ENCODE assay signal across 8 mouse cellular contexts in the genomic region with DNA sequence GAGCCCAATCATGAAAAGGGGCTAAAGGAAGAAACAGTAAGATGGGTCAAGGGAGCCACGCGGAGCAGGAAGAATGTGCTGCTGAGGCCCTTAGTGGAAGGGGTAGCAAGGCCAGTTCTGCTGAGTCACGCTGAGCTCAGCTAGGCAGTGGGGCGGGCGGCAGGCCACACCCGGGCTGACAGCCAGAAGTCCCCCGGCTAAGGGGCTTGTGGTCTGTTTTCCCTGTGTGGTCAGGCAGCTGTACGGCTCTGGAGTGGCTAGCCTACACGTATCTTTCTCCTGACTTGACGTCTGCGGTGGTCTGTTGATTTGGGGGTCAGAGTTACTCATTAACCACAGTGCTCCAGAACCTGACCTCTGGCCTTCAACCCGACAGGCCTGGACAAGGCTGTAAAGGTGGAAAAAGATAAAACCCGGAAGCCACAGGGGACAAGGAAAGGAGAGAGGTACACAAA. TPM values are rescaled to one million over a fixed set of nuclear protein-coding genes. Genes with fewer than 3 reads are reported as not detected.
DNase-seq lines count a peak whose midpoint lies in the region; ATAC-seq lines count a peak whose summit lies in the region.

No protein-coding gene starts in this region.

- DNase-seq in adrenal gland, adult (ENCODE audit: inconsistent age in 2 of 2, low spot score in 1 of 2) = peak; percentile 89 to 95
- DNase-seq in adrenal gland, postnatal 4 days (ENCODE audit: low spot score in 2 of 2) = no peak
- DNase-seq in adrenal gland, adult 18-20 months (ENCODE audit: low spot score in 2 of 2) = peak; percentile 71 to 74
- peak; percentile 83 for DNase-seq in kidney, postnatal 14 days
- DNase-seq in spleen, postnatal 4 days (ENCODE audit: low spot score in 2 of 2) = peak; percentile 86 to 91

- 21% methylated on average over 13 of the region's 13 CpGs for WGBS in embryonic facial prominence, embryonic 15.5 days
- WGBS in heart, embryonic 15.5 days = 9% methylated on average over 13 of the region's 13 CpGs
- WGBS in macrophage (ENCODE audit: missing documents) = 0% methylated on average over 13 of the region's 13 CpGs

- no peaks in the 10 kb centered on the region for H3K27me3 ChIP-seq in embryonic facial prominence, embryonic 15.5 days
- no peaks in the 10 kb centered on the region for H3K27me3 ChIP-seq in heart, embryonic 15.5 days

- H3K4me3 ChIP-seq in embryonic facial prominence, embryonic 15.5 days (replicated peaks) = peak overlapping the region; percentile 77
- H3K4me3 ChIP-seq in heart, embryonic 15.5 days = peak overlapping the region; percentile 72; the same call in 1 of the 2 replicates
- H3K4me3 ChIP-seq in macrophage (ENCODE audit: inconsistent target) = peak overlapping the region; percentile 33; the same call in 1 of the 2 replicates

- H3K4me2 ChIP-seq in embryonic facial prominence, embryonic 15.5 days (replicated peaks) = 0 out of 2 replicates have a peak overlapping the region, but pooled peaks have one; percentile 54
- H3K4me2 ChIP-seq in heart, embryonic 15.5 days = peak overlapping the region; percentile 76

- peaks cover 53% of the 10 kb centered on the region for H3K4me1 ChIP-seq in embryonic facial prominence, embryonic 15.5 days
- peaks cover 52% of the 10 kb centered on the region for H3K4me1 ChIP-seq in heart, embryonic 15.5 days (replicated peaks)

- peaks cover 44% of the 10 kb centered on the region for H3K36me3 ChIP-seq in embryonic facial prominence, embryonic 15.5 days
- peaks cover 45% of the 10 kb centered on the region for H3K36me3 ChIP-seq in heart, embryonic 15.5 days
- peaks cover 33% of the 10 kb centered on the region; the same call in 1 of the 2 replicates for H3K36me3 ChIP-seq in macrophage (ENCODE audit: inconsistent target)

- H3K9me3 ChIP-seq in embryonic facial prominence, embryonic 15.5 days (replicated peaks) = no peaks in the 10 kb centered on the region
- no peaks in the 10 kb centered on the region for H3K9me3 ChIP-seq in heart, embryonic 15.5 days (replicated peaks)

- H3K9ac ChIP-seq in embryonic facial prominence, embryonic 15.5 days = no peak overlapping the region
- no peak overlapping the region for H3K9ac ChIP-seq in heart, embryonic 15.5 days

- peaks cover 78% of the 10 kb centered on the region for H3K79me2 ChIP-seq in macrophage (ENCODE audit: inconsistent target)

- 0 out of 2 replicates have a peak, but pooled peaks have one; percentile 9 for ATAC-seq in embryonic facial prominence, embryonic 15.5 days (ENCODE audit: insufficient number of reproducible peaks, low FRiP score, low TSS enrichment, low read depth)
- no peak; the same call in 1 of the 2 replicates for ATAC-seq in heart, embryonic 15.5 days (replicated peaks; ENCODE audit: insufficient number of reproducible peaks, insufficient read depth, low FRiP score, low read depth)

- H3K27ac ChIP-seq in embryonic facial prominence, embryonic 15.5 days (replicated peaks) = peak overlapping the region; percentile 91
- H3K27ac ChIP-seq in heart, embryonic 15.5 days = peak overlapping the region; percentile 79
- H3K27ac ChIP-seq in macrophage = peak overlapping the region; percentile 100

RNA-seq across cellular contexts. Expression of gene Ftl1, which starts 1.2 kb away (rescaled TPM):
- 100 to 1,000 TPM; 684 to 753 TPM for total RNA-seq in adrenal gland, postnatal 4 days (2021)
- 1,000 to 10,000 TPM; 1,437 to 1,911 TPM for total RNA-seq in adrenal gland, adult 18-20 months (2021)
- polyA plus RNA-seq in embryonic facial prominence, embryonic 15.5 days (2015; fragmentation: Nextera tagmentation; extraction: Ambion mirVana) = 4,629 and 4,755 TPM in 2 replicates
- 3,328 and 3,965 TPM in 2 replicates for polyA plus RNA-seq in heart, embryonic 15.5 days (2015; fragmentation: Nextera tagmentation; extraction: Ambion mirVana)
- total RNA-seq in macrophage (2018; cell fraction: chromatin; rRNA removed) = 1,000 to 10,000 TPM in 17 of 26 experiments, 100 to 1,000 TPM in 9; 394 to 2,185 (median 1,126) TPM
- over 10,000 TPM; 22,605 to 41,733 (median 29,198) TPM for total RNA-seq in macrophage (2018; cell fraction: cytosol; rRNA removed)
- 1,000 to 10,000 TPM; 1,882 to 6,751 (median 4,081) TPM for total RNA-seq in macrophage (2018; cell fraction: nucleus; rRNA removed)
- polyA plus RNA-seq in macrophage (2018) = 15,351 to 37,573 TPM (median 32,957 TPM) in 3 replicates

RNA-seq across cellular contexts. Expression of gene Bax, which starts 5.8 kb away (rescaled TPM):
- 10 to 100 TPM; 75.8 to 78.4 TPM for total RNA-seq in adrenal gland, postnatal 4 days (2021)
- total RNA-seq in adrenal gland, adult 18-20 months (2021) = 10 to 100 TPM; 58.2 to 64.3 TPM
- 156 and 158 TPM in 2 replicates for polyA plus RNA-seq in embryonic facial prominence, embryonic 15.5 days (2015; fragmentation: Nextera tagmentation; extraction: Ambion mirVana)
- 107 and 112 TPM in 2 replicates for polyA plus RNA-seq in heart, embryonic 15.5 days (2015; fragmentation: Nextera tagmentation; extraction: Ambion mirVana)
- 100 to 1,000 TPM in 21 of 26 experiments, 10 to 100 TPM in 5; 69.8 to 213 (median 134) TPM for total RNA-seq in macrophage (2018; cell fraction: chromatin; rRNA removed)
- total RNA-seq in macrophage (2018; cell fraction: cytosol; rRNA removed) = 100 to 1,000 TPM; 144 to 214 (median 171) TPM
- total RNA-seq in macrophage (2018; cell fraction: nucleus; rRNA removed) = 100 to 1,000 TPM; 106 to 261 (median 170) TPM
- polyA plus RNA-seq in macrophage (2018) = 72.6 to 246 TPM (median 245 TPM) in 3 replicates

RNA-seq across cellular contexts. Expression of gene Tulp2, which starts 20.8 kb away (rescaled TPM):
- total RNA-seq in adrenal gland, postnatal 4 days (2021) = under 1 TPM; 0.45 to 0.54 TPM
- 1 to 10 TPM in 1 of 2 experiments, under 1 TPM in 1; 0.66 to 2.6 TPM for total RNA-seq in adrenal gland, adult 18-20 months (2021)
- 1.1 and 1.8 TPM in 2 replicates for polyA plus RNA-seq in embryonic facial prominence, embryonic 15.5 days (2015; fragmentation: Nextera tagmentation; extraction: Ambion mirVana)
- polyA plus RNA-seq in heart, embryonic 15.5 days (2015; fragmentation: Nextera tagmentation; extraction: Ambion mirVana) = 0.28 and 1.3 TPM in 2 replicates
- not detected for total RNA-seq in macrophage (2018; cell fraction: chromatin; rRNA removed)
- under 1 TPM in 1 of 26 experiments, not detected in 25; 0.10 TPM for total RNA-seq in macrophage (2018; cell fraction: cytosol; rRNA removed)
- not detected for total RNA-seq in macrophage (2018; cell fraction: nucleus; rRNA removed)
- not detected in 3 replicates for polyA plus RNA-seq in macrophage (2018)

RNA-seq across cellular contexts. Expression of gene Ruvbl2, which starts 23.0 kb away (rescaled TPM):
- 10 to 100 TPM; 56.5 to 65.0 TPM for total RNA-seq in adrenal gland, postnatal 4 days (2021)
- 10 to 100 TPM; 41.9 to 43.3 TPM for total RNA-seq in adrenal gland, adult 18-20 months (2021)
- polyA plus RNA-seq in embryonic facial prominence, embryonic 15.5 days (2015; fragmentation: Nextera tagmentation; extraction: Ambion mirVana) = 146 and 159 TPM in 2 replicates
- 65.0 and 82.1 TPM in 2 replicates for polyA plus RNA-seq in heart, embryonic 15.5 days (2015; fragmentation: Nextera tagmentation; extraction: Ambion mirVana)
- 10 to 100 TPM in 8 of 26 experiments, 1 to 10 TPM in 18; 1.1 to 17.1 (median 8.7) TPM for total RNA-seq in macrophage (2018; cell fraction: chromatin; rRNA removed)
- total RNA-seq in macrophage (2018; cell fraction: cytosol; rRNA removed) = 10 to 100 TPM; 11.6 to 25.0 (median 18.3) TPM
- 10 to 100 TPM in 3 of 26 experiments, 1 to 10 TPM in 23; 3.4 to 16.9 (median 6.7) TPM for total RNA-seq in macrophage (2018; cell fraction: nucleus; rRNA removed)
- polyA plus RNA-seq in macrophage (2018) = 14.9 to 41.5 TPM (median 18.7 TPM) in 3 replicates

RNA-seq across cellular contexts. Expression of gene Gm45808, which starts 25.7 kb away (rescaled TPM):
- total RNA-seq in adrenal gland, postnatal 4 days (2021) = 10 to 100 TPM; 14.9 to 20.7 TPM
- total RNA-seq in adrenal gland, adult 18-20 months (2021) = 10 to 100 TPM; 42.8 to 43.4 TPM
- not detected in 2 replicates for polyA plus RNA-seq in embryonic facial prominence, embryonic 15.5 days (2015; fragmentation: Nextera tagmentation; extraction: Ambion mirVana)
- not detected in 2 replicates for polyA plus RNA-seq in heart, embryonic 15.5 days (2015; fragmentation: Nextera tagmentation; extraction: Ambion mirVana)
- not detected for total RNA-seq in macrophage (2018; cell fraction: chromatin; rRNA removed)
- under 1 TPM in 7 of 26 experiments, not detected in 19; 0.22 to 0.78 (median 0.34) TPM for total RNA-seq in macrophage (2018; cell fraction: cytosol; rRNA removed)
- total RNA-seq in macrophage (2018; cell fraction: nucleus; rRNA removed) = not detected
- polyA plus RNA-seq in macrophage (2018) = not detected in 3 replicates

Comparison
In these comparisons a context has a peak if more than half of its experiments do, and no peak if none do; other contexts are left out.
1. DNase-seq: peak in adrenal gland, adult (2 of 2), adrenal gland, adult 18-20 months (2 of 2), kidney, postnatal 14 days (single experiment) and spleen, postnatal 4 days (2 of 2); none in adrenal gland, postnatal 4 days (0 of 2).
2. Peak in every context shown above with its lines, with median percentiles within 50 percentile points of each other: H3K27ac ChIP-seq and H3K4me3 ChIP-seq.